Mouse (Mus musculus): Measurements from ENCODE around the gene Tnfrsf13c. TPM values are rescaled to one million over a fixed set of nuclear protein-coding genes. Genes with fewer than 3 reads are reported as not detected.

Gene Tnfrsf13c
- total and polyA plus RNA-seq, 2 experiments from 2014 or later = 0.27 to 2.1 TPM

GRCm38 (mm10) chr15:82218778-82219666 lies 5.1 kb downstream of the Tnfrsf13c start:
- no peak overlapping the region for H3K27ac ChIP-seq (ENCODE audit: low read depth, low read length)
- 82% methylated on average over 26 of the region's 26 CpGs for WGBS
- ATAC-seq (ENCODE audit: low FRiP score) (no peak), DNase-seq (ENCODE audit: low spot score) (no peak)
- peaks cover 3% of the 10 kb centered on the region; the same call in 1 of the 2 replicates for H3K4me1 ChIP-seq (ENCODE audit: insufficient read depth, low read length)
- H3K9me3 ChIP-seq (ENCODE audit: low read length) = no peaks in the 10 kb centered on the region
- H3K4me3 ChIP-seq (ENCODE audit: low read depth, low read length) = no peak overlapping the region
- TF ChIP-seq CTCF (IDR thresholded peaks at IDR 0.05) = no peak
- H3K27me3 ChIP-seq (ENCODE audit: insufficient read depth, low read length) = peaks cover 22% of the 10 kb centered on the region
- no peaks in the 10 kb centered on the region for H3K36me3 ChIP-seq (ENCODE audit: insufficient read depth, low read length)
- no peak overlapping the region for H3K4me2 ChIP-seq (ENCODE audit: low read depth, low read length, poor library complexity, severe bottlenecking)
- H3K9ac ChIP-seq (replicated peaks; ENCODE audit: low read length, poor library complexity, severe bottlenecking) = no peak overlapping the region

GRCm38 (mm10) chr15:82217980-82218379 lies 6.2 kb downstream of the Tnfrsf13c start:
- no peaks in the 10 kb centered on the region for H3K36me3 ChIP-seq (ENCODE audit: insufficient read depth, low read length)
- WGBS = 35% methylated on average over 9 of the region's 9 CpGs
- H3K9me3 ChIP-seq (ENCODE audit: low read length) = no peaks in the 10 kb centered on the region
- TF ChIP-seq CTCF (IDR thresholded peaks at IDR 0.05) = no peak
- no peak for ATAC-seq (ENCODE audit: low FRiP score)
- no peak overlapping the region for H3K9ac ChIP-seq (replicated peaks; ENCODE audit: low read length, poor library complexity, severe bottlenecking)
- peaks cover 22% of the 10 kb centered on the region for H3K27me3 ChIP-seq (ENCODE audit: insufficient read depth, low read length)
- peaks cover 3% of the 10 kb centered on the region; the same call in 1 of the 2 replicates for H3K4me1 ChIP-seq (ENCODE audit: insufficient read depth, low read length)
- no peak overlapping the region for H3K27ac ChIP-seq (ENCODE audit: low read depth, low read length)
- no peak overlapping the region for H3K4me3 ChIP-seq (ENCODE audit: low read depth, low read length)
- DNase-seq (ENCODE audit: low spot score) = no peak
- H3K4me2 ChIP-seq (ENCODE audit: low read depth, low read length, poor library complexity, severe bottlenecking) = no peak overlapping the region

GRCm38 (mm10) chr15:82217039-82217438 lies 7.1 kb downstream of the Tnfrsf13c start:
- H3K27ac ChIP-seq (ENCODE audit: low read depth, low read length) = no peak overlapping the region
- ATAC-seq (ENCODE audit: low FRiP score) = no peak
- no peaks in the 10 kb centered on the region for H3K36me3 ChIP-seq (ENCODE audit: insufficient read depth, low read length)
- peaks cover 3% of the 10 kb centered on the region; the same call in 1 of the 2 replicates for H3K4me1 ChIP-seq (ENCODE audit: insufficient read depth, low read length)
- H3K27me3 ChIP-seq (ENCODE audit: insufficient read depth, low read length) = peaks cover 26% of the 10 kb centered on the region
- no peak overlapping the region for H3K4me2 ChIP-seq (ENCODE audit: low read depth, low read length, poor library complexity, severe bottlenecking)
- H3K4me3 ChIP-seq (ENCODE audit: low read depth, low read length) = no peak overlapping the region
- no peak for DNase-seq (ENCODE audit: low spot score)
- no peak overlapping the region for H3K9ac ChIP-seq (replicated peaks; ENCODE audit: low read length, poor library complexity, severe bottlenecking)
- 20% methylated on average over 7 of the region's 7 CpGs for WGBS
- no peak for TF ChIP-seq CTCF (IDR thresholded peaks at IDR 0.05)
- H3K9me3 ChIP-seq (ENCODE audit: low read length) = no peaks in the 10 kb centered on the region

- no peak overlapping the region for H3K4me3 ChIP-seq (ENCODE audit: low read depth, low read length)
- 42% methylated on average over 20 of the region's 20 CpGs for WGBS
- DNase-seq (ENCODE audit: low spot score) (no peak), ATAC-seq (ENCODE audit: low FRiP score) (no peak)
- no peak overlapping the region for H3K27ac ChIP-seq (ENCODE audit: low read depth, low read length)
- no peak for TF ChIP-seq CTCF (IDR thresholded peaks at IDR 0.05)
- H3K4me2 ChIP-seq (ENCODE audit: low read depth, low read length, poor library complexity, severe bottlenecking) = no peak overlapping the region
- H3K4me1 ChIP-seq (ENCODE audit: insufficient read depth, low read length) = peaks cover 3% of the 10 kb centered on the region; the same call in 1 of the 2 replicates
- H3K9me3 ChIP-seq (ENCODE audit: low read length) = no peaks in the 10 kb centered on the region
- H3K36me3 ChIP-seq (ENCODE audit: insufficient read depth, low read length) = no peaks in the 10 kb centered on the region
- peaks cover 33% of the 10 kb centered on the region for H3K27me3 ChIP-seq (ENCODE audit: insufficient read depth, low read length)
- no peak overlapping the region for H3K9ac ChIP-seq (replicated peaks; ENCODE audit: low read length, poor library complexity, severe bottlenecking)
Measured at GRCm38 (mm10) chr15:82216142-82216827, 7.9 kb downstream of the Tnfrsf13c start.

GRCm38 (mm10) chr15:82215332-82216046 lies 8.7 kb downstream of the Tnfrsf13c start:
- Histone ChIP-seq H3K36me3 (ENCODE audit: insufficient read depth, low read length) (no peaks in the 10 kb centered on the region), H3K4me1 (ENCODE audit: insufficient read depth, low read length) (peaks cover 3% of the 10 kb centered on the region; the same call in 1 of the 2 replicates), H3K27ac (ENCODE audit: low read depth, low read length) (no peak overlapping the region), H3K4me3 (ENCODE audit: low read depth, low read length) (no peak overlapping the region), H3K4me2 (ENCODE audit: low read depth, low read length, poor library complexity, severe bottlenecking) (no peak overlapping the region), H3K9me3 (ENCODE audit: low read length) (no peaks in the 10 kb centered on the region), H3K27me3 (ENCODE audit: insufficient read depth, low read length) (peaks cover 41% of the 10 kb centered on the region), H3K9ac (replicated peaks; ENCODE audit: low read length, poor library complexity, severe bottlenecking) (no peak overlapping the region)
- no peak for TF ChIP-seq CTCF (IDR thresholded peaks at IDR 0.05)
- 34% methylated on average over 11 of the region's 11 CpGs for whole genome bisulfite sequencing
- no peak for ATAC-seq (ENCODE audit: low FRiP score)
- no peak for DNase-seq (ENCODE audit: low spot score)

Measured in midbrain, postnatal 0 days (tissue).